Mouse (Mus musculus) T-helper 2 cell (primary cell): ENCODE results near the gene Wdr45.
"Not testable (repeated sequence)": the region's sequence is repeated elsewhere in the genome, so short reads cannot be mapped to it uniquely, and the experiment has no call there.

ENCODE experiments used
- in situ Hi-C: fragments of 300-600 bp; cut with MboI, MseI; formaldehyde crosslinking; loops from one replicate; pipeline ENCODE4 v1.15.1; 2025; ENCODE audit warnings: high pct_unique_total_duplicates

Wdr45 gene

DNA sequence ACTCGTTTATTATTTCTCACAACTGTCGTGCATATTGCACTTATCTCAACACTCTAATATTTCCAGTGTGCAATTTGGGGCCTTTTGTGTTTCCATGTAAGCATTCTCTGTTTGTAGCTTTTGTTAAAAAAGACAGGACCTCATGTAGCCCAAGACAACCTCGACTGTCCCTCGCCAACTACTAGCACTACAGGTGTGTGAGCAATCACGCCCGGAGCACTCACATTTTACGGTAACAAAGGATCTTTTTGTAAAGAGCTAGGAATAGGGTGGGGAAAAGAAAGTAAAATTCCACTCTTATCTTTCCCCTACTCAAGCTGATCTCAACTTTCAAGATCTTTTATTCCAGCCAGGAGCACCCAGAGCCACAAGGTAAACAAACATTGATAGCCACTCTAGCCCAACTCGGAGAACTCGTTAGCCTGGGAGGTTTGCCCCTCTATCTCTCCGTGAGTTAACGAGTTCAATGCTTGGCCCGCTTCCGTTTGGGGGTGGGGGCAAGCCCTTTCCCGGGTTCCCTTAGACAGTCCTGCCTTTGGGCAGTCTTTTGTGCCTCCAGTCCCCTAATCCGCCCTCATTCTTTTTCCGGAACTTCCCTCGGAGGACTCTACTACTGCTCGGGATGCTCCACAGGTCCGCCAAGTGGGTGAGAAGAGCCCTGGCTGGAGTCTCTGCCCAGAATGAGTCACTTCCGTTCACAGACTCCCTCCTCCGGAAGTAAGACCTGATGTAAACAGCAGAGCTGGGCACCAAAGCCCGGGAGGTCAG lies 7.6 kb downstream of the Wdr45 start, which contains the start of gene Gm45208:
TSS of gene Gm45208 (plus strand) at position 732 of the 768 bp plus-strand sequence.
- in situ Hi-C loops = no loop called here

DNA sequence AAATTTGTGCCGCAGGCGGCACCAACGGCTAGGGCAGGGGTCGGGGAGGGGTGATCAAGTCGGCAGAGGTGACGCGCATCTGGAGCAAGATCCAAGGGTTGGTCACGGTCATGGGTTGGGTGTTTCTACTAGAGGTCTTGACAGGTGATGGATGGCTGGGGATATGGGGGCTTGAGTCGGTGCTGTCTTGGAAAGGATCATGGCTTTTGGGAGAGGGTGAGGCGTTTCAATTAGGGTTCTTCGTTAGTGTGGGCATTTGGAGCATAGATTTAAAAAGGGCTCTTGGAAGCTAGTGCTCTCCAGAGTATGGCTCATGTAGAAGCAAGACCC lies 8.1 kb downstream of the Wdr45 start:
- in situ Hi-C loops = no loop called here

DNA sequence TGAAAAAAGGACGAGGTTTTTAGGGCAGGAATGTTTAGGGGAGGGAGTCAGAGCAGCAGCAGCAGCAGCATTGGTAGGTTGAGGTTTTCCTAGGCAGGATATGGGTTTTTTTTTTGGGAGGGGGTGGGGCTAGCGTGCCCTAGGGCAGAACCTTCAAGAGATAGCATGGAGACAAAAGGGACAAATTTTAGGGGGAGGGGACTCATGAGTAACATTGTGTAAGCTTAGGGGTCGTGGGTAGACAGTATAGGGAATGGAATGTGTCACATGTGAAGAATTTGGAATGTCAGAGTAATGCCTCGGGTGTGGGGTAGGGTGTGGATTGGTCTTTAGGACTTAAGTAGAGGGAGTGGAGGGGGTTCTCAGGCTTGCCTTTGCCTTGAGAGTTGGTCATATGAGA lies 8.6 kb downstream of the Wdr45 start:
- in situ Hi-C loops = no loop called here

DNA sequence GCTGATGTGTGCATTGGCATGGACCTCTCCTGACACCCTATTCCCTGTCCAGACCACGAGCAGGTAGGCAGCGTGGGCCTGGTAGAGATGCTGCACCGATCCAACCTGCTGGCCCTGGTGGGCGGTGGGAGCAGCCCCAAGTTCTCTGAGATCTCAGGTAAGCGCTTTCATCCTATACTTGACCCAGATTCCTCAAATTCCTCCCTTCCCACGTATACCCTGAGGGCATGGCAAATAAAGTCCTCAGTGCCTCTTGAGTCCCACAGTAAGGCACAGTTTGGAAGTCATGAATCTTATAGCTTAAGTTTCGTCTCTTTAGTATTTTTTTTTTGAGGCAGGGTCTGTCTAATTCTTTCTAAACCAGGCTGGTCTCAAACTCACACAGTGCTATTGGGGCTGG lies 10.0 kb downstream of the Wdr45 start:
- in situ Hi-C loops = no loop called here

DNA sequence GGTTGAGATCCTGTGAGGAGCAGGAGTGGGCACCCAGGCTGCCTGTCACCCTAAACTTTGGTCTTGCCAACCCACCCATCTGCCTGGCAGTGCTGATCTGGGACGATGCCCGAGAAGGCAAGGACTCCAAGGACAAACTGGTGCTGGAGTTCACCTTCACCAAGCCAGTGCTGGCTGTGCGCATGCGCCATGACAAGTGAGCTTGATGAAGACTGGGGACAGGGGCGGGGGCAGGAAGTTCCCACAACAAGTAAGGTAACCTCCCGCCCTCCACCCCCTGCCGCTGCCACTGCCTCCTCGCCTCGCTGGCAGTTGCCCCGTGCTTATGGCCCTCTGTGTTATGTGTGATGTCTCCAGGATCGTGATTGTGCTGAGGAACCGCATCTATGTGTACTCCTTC lies 11.7 kb downstream of the Wdr45 start:
- in situ Hi-C loops = no loop called here

DNA sequence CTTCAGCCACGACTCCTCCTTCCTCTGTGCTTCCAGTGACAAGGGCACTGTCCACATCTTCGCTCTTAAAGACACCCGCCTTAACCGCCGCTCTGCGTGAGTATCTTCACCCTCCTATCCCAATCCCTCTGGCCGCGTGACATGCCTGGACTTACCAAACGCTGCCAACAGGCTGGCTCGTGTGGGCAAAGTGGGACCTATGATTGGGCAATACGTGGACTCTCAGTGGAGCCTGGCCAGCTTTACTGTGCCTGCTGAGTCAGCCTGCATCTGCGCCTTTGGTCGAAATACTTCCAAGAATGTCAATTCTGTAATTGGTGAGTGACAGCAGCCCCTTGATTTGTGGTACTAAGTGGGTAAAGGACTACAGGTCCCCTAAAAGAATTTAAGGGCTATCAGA lies 13.0 kb downstream of the Wdr45 start:
- in situ Hi-C loops = no loop called here

DNA sequence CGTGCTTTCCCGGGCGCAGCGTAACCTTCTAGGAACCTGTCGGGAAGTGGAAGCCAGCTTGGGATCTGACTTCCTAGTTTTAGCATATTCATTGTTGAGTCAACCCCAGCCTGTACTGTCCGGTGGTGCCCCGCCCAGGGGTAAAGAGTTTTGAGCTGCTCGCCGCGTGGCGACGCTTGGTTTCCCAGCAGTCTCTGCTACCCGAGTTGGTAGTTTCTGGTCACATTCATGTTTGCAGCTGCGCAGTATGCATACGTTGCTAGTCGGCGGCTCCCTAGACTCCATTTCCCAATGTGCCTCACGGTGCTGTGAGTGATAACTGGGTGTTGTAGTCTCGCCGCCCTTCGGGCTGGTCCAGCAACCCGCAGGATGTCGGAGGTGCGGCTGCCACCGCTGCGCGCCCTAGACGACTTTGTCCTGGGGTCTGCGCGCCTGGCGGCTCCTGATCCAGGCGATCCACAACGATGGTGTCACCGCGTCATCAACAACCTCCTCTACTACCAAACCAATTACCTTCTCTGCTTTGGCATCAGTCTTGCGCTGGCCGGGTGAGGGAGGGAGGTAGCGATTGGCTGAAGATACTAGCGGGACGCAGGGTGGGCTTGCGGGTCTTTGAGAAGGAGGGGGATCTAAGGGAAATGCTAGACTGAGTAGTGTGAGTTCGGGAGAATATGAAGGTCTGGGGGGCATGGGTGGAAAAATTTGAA lies 14.2 kb downstream of the Wdr45 start, which contains the start of gene Praf2:
TSS of gene Praf2 (plus strand) at position 225 of the 707 bp plus-strand sequence.
- in situ Hi-C loops = no loop called here

DNA sequence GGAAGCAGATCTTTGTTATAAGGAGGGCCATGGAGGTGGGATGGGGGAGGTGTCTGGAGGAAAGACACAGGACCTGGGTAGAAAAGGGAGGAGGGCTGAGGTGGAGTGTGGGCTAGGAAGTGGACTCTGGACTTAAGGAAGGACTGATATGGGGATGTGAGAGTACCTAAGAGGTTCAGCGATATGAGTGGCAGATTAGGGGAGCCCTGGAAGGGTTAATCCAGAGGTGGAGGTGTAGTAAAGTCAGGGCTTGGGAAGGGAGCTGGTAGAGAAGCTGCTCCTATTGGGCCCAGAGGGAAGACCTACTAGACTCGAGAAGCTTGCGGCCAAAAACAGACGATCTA lies 14.8 kb downstream of the Wdr45 start:
- in situ Hi-C loops = no loop called here

DNA sequence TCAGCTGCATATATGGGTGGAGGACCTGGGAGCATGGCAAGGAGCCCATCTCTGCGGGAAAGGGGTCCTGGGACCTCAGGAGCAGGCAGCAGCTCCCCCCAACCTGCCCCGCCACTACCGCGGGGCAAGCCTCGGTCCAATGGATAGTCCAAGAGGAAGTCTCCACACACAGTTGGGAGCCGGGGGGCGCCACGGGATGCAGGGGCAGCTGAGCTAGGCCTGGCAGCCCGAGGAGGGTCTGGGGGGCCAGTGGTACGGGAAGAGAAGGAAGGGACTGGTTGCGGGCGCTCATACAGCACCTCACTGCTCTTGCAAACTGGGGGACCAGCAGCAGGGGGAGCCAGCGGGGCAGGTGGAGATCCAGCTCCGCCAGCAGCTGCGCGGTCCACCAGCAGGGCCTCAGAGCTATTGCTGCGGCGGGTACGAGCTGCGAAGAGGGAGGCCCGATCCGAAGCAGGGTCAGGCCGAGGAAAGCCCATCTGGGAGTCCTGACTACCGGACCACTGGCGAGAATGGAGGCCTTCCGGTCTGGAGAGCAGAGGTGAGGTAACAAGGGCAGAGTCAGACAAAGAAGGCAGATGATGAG lies 19.5 kb downstream of the Wdr45 start:
- in situ Hi-C loops = no loop called here

DNA sequence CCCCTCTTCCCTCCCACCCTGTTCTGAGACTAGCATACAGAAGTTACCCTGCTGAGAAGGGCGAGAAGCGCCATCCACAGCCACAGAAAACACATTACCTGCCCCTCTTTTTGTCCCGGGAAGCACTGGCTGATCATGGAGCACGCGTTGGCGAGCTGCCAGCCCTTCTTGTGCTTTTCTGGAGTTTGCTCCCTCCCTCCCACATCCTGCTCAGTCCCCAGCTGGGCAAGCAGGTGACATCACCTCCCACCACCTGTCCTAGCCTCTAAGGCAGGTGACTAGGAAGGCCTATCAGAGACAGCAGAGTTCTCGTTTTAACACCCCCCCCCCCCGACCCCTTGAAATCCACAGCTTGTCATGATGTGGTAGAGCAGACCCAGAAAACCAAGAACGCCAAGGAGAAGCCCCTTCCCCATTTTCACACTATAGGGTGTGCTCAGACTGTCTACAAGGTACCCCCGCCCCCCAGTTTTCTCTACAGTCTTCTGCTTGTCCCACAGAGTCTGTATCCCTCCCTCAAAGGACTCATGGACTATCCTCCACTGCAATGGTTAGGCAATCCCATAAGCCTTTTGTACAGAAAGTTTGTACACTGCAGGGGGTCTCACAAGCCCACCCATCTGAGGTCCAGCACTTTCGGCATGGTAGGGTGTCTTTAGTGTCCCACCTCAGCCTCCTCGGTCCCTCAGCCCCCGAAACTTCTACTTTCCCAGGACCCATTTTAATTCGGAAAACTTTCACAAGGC lies 25.4 kb downstream of the Wdr45 start:
- in situ Hi-C loops = no loop called here

DNA sequence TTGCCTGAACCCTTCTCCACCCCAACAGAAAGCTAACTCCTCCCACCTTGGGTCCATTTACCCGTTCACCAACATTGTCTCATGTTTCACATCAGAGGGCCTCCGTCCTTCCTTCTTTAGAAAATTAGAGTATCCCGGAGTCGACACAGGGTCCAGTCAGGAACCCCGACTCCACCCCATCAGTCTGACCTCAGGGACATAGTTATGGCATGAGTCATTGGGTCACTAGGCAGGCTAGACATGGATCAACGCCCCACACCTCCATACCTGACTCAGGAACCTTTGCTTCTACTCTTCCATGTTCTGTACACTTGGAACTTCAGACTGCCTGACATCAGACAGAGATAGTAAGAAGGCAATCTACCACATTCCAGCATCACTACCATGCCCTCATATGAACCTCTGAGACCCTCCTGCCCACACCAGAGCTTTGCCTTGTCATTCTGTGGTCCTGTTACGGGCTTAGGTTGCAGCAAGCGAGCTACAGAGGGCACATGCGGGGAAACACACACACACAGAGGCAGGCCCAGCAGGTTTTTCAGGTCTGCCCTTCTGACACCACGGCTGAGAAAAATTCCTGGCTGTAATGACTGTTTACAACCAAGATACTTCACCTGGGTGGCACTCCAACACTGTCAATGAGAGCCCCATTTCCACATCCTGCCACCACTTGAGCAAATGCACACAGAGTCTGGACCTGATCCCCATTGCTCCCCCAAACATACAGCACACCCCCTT lies 26.1 kb downstream of the Wdr45 start:
- in situ Hi-C loops = no loop called here

DNA sequence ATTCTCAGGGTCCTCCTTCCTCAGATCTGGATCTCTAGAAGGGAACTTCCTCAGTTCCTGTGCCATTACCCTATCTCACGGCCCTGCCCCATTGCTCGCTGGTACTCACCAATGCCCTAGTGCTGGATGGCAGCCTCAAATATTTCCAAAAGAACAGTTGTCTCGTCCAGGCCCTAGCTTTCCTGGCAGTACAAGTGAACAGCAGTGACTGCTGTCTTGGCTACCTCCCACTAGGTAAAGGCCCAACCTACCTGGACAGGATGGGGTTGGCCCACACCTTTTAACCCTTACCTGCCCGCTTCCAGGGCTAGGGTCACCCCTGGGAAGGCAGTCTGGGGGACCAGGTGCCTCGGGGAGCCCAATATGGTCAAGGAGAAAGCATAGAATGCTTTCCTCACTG lies 27.0 kb downstream of the Wdr45 start:
- in situ Hi-C loops = no loop called here

DNA sequence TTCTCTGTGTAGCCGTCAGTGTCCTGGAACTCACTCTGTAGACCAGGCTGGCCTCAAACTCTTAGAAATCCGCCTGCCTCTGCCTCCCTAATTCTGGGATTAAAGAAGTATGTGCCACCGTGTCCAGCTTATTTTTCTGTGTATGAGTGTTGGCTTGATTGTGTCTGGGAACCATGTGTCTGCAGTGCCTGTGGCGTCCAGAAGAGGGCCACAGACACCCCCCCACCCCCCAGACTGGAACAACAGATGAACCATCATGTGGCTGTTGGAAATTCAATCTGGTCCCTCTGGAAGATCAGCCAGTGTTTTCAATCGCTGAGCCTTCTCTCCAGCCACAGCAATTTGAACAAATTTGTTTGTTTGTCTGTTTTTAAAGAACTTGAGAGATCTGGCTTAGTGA lies 29.3 kb downstream of the Wdr45 start:
- in situ Hi-C loops = no loop called here

DNA sequence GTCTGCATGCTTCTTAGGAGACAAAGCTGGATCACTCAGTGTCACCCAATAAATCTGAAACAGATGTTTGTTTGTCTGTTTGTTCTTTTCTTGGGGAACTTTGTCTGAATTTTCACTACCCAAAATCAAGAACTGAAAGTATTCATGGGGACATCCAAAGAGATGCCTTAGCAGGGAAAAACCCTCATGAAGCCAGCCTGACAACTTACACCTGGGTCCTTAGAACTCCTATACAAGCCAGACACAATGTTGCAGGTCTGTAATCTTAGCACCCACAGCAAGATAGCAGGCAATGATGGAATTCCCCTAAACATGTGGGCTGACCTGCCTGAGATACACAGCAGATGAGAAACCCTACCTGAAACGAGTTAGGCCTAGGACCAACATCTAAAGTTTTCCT lies 30.8 kb downstream of the Wdr45 start:
- in situ Hi-C loops = no loop called here

DNA sequence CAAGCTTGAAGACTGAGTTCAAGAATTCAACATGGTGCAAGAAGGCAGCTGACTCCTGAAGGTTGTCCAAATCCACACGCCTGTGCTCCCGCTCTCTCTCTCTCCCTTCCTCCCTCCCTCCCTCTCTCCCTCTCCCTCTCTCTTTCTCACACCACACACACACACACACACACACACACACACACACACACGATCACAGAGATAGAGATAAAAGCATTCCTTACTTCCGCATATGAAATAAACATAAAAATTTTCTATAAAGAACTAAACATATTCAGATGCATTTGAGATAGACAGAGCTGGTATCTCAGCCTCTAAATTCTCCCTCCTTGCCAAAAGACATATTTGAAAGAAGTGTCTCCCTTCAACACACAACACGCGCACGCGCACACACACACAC lies 31.3 kb downstream of the Wdr45 start:
- in situ Hi-C loops = no loop called here

DNA sequence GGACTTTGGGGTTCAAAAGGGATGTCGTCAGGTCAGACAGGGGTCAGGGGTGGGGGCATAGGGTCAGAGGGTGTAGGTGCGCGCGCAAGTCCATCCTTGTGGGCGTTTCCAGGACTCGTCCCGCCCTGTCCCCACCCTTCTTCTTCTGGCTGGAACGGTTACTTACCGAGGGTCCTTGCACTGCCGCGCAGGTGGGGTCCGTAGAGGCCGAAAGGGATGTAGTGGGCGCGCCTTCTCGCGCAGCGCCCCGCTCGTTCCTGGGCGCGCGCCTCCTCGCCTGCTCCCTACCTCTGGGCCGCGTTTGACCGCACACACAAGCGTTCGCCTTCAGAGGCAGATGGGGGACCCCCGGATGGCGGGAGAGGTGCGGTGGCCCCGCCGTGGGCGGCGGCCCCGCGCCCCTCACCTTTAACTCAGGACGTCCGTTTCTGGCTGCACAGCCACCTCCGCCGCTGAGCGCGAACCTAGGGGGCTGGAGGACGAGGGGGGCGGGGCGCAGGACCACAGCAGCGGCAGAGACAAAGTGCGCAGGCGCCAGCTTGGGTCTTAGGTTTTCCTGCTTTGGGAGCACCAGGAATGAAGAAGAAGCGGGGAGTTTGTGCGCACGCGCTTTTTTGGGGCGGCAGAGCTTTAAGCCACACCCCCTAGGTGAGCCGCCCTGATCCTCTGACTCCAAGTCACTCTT lies 36.4 kb downstream of the Wdr45 start, which contains the start of gene Ccdc120:
TSS of gene Ccdc120 (minus strand) at position 474 of the 685 bp plus-strand sequence.
- in situ Hi-C loops = no loop called here

DNA sequence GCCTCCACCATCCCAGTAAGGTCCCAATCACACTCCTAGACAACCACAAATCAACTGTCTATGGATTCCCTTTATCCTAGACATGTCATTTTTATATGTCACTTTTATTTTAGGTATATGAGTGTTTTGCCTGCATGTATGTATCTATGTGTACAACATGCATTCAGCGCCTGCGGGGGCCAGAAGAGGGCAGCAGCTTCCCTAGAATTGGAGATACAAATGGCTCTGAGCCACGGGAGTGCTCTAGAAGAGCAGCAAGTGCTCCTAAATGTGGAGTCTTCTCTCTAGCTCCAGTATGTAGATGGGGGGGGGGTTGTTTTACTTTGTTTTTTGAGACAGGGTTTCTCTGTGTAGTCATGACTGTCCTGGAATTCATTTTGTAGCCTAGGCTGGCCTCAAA lies 39.5 kb downstream of the Wdr45 start:
- in situ Hi-C loops = not testable (repeated sequence)

DNA sequence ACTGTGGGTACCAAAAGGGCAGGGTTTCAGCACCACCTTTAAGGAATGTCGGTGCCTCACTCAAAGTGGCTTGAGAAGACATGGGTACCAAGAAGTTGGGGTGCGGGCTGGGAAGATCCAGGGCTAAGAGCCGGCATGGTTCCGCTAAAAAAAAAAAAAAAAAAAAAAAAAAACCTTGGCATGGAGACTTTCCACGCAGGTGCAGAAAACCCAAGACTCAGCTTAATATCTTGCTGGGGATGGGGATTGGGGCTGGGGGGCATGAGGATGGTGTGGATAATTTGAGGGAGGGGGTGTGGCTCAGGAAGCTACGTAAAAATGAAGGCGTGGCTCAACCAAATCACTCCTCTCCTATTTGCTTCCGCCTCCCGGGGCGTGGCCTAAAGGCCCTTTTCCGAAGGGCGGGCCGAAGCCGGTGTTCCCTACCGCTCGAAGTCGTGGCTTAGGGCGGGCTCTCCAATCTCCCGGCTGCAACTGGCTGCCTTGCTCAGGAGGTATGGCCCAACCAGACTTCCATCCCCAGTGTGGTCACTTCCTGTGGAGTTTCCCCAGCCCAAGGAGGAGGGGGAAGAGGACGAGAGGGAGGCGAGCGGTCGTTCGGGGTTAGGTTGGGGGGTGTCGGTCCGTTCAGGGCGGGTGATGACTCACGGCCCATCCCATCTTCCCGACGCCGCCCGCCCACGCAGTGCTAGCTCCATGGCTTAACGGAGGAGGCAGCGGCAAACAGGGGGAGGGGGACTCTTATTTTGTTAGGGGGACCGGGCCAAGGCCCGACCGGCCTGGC lies 48.2 kb downstream of the Wdr45 start, which contains the start of gene Tfe3:
TSS of gene Tfe3 (plus strand) at position 424 of the 784 bp plus-strand sequence.
- in situ Hi-C loops = no loop called here

DNA sequence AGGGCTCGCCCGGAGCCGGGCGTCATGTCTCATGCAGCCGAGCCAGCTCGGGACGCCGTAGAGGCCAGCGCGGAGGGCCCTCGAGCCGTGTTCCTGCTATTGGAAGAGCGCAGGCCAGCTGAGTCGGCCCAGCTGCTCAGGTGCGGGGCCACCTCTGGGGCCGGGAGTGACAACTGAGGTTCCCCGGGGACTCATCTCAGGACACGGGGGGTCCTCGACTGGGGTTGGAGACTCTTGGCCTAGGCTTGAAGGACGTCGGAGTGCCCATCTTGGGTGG lies 48.7 kb downstream of the Wdr45 start:
- in situ Hi-C loops = no loop called here

DNA sequence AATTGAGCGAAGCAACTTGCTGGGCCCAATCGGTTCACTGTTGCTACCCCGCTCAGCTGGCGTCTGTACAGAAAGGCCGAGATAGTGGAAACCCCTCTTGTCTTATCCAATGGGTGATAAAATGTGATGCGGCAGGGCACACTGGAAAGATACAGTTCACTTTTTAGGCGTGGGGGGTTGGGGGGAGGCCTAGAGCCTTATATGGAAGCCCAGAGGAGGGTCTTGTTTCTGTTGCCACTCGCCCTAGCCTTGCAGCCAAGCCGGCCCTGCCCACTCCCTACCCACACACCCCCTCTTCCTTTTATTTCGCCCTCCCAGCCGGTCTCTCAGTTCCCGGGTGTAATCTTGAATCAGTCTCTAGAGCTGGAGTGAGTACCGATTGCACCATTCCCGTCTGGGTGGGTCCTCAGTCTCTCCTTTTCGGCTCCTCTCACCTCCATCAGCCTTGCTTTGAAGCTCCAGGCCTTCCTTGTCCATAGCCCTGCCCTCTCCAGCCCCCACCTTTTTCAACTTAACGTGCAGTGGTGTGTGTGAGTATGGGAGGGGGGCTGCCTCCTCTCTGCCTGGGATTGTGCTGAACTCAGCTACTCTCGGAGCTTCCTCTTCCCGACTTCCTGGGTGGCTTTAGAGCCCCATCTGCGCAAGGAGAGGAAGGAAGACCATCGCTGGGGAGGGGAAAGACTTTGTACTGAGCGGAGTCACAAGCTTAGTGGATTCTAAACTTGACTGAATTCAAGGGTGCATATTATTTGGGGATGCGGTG lies 49.7 kb downstream of the Wdr45 start:
- in situ Hi-C loops = no loop called here
